Mouse (Mus musculus) lung, adult 2 months (tissue): ENCODE data around the gene Cfap73. TPM values are rescaled to one million over a fixed set of nuclear protein-coding genes. Genes with fewer than 3 reads are reported as not detected.
A peak's percentile ranks its signal among the peaks of the same experiment; 100 is the strongest.

Experiments used
- DNase-seq: peaks from one replicate; pipeline ENCODE4 v3.0.0; 2022
- H3K4me1 ChIP-seq: fragments of 200-500 bp; 2 replicates; pipeline ENCODE4 v1.6.1; 2011; ENCODE audit warnings: low read length; ENCODE audit not compliant: control insufficient read depth, insufficient read depth
- H3K4me3 ChIP-seq: fragments of 200-500 bp; replicated peaks from 2 replicates; pipeline ENCODE3; 2011; ENCODE audit warnings: low read depth, mild to moderate bottlenecking, control low read depth, low read length; ENCODE audit errors: extremely low read depth
- CTCF ChIP-seq: fragments of 200-500 bp; IDR thresholded peaks from 2 replicates; pipeline ENCODE4 v1.5.1; 2011; ENCODE audit warnings: mild to moderate bottlenecking, low read length, control low read depth; ENCODE audit not compliant: insufficient read depth
- POLR2A ChIP-seq: fragments of 200-500 bp; IDR thresholded peaks from 2 replicates; pipeline ENCODE4 v1.6.1; 2011; ENCODE audit warnings: low read depth, mild to moderate bottlenecking, control low read depth, low read length, borderline replicate concordance; ENCODE audit errors: extremely low read depth
- WGBS: fragments of 180-500 bp; shearing (Covaris S2); methylation state at CpG from one replicate; pipeline ENCODE4 v1.1.7; 2018; 5-methylcytosine and 5-hydroxymethylcytosine counted together
- polyA plus RNA-seq: library from polyadenylated mRNA; depleted of rRNA; stranded (reverse); fragments of >200 nt; gene quantifications from 2 replicates; pipeline ENCODE4 v1.2.3, GENCODE M21; 2012

Gene Cfap73
- polyA plus RNA-seq, 1 experiment, result 1.6 TPM

DNA sequence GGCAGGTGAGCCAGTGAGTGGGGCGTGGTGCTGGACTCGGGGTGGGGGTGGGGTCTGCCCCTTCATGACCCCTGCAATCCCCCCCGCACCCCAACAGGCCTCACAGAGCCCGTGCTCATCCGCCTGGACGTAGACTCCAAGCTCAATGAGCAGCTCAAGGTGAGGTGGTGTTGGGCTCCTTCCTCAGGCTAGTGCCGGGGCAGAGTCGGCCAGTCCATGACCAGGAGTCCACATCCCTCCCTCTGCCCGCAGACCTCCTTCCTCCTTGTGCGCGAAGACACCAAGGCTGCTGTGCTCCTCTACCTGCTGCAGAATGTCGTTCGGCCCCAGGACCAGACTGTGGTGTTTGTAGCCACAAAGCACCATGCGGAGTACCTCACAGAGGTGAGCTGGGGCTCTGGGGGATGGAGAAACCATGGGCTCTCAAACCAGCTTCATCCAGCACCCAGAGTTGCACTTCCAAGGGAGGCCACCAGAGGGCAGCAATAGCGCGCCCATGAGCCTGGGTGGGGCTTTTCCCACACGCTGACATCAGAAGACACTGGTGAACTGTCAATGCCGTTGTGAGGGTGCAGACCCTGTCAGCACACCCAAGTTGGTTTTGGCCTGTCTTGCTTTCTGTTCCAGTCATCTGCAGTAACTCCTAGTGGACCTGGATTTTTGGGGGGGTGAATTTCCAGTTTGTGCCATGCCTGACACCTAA, 13.5 kb downstream of the Cfap73 start:
- DNase-seq, result peak; percentile 74
- 73% methylated on average over 18 of the region's 18 CpGs for WGBS
- H3K4me1 ChIP-seq, result no peaks in the 10 kb centered on the region
- no peak for TF ChIP-seq POLR2A
- TF ChIP-seq CTCF, result peak; percentile 87
- no peak overlapping the region for H3K4me3 ChIP-seq

DNA sequence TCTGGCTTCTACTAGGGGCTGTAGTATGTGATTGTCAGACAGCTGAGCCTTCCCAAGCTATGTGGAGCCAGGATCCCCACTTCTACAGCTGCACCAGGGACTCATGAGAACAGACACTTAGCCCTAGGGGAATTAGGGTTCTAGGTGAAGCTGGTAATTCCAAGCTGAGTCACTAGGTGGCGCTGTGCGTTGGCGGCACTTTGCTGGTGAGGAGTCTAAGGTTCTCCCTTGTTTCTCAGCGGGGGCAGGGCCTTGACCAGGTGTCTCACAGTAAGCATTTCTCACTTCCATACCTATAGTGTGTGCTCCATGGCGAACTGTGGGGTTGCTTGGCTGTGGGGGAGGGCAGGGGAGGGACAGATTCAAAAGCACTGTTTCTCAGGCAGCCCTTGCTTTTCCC, 14.8 kb downstream of the Cfap73 start:
- no peak for TF ChIP-seq POLR2A
- peak; percentile 91 for TF ChIP-seq CTCF
- H3K4me1 ChIP-seq, result no peaks in the 10 kb centered on the region
- H3K4me3 ChIP-seq, result no peak overlapping the region
- WGBS, result 20% methylated on average over 5 of the region's 5 CpGs
- DNase-seq, result peak; percentile 52

DNA sequence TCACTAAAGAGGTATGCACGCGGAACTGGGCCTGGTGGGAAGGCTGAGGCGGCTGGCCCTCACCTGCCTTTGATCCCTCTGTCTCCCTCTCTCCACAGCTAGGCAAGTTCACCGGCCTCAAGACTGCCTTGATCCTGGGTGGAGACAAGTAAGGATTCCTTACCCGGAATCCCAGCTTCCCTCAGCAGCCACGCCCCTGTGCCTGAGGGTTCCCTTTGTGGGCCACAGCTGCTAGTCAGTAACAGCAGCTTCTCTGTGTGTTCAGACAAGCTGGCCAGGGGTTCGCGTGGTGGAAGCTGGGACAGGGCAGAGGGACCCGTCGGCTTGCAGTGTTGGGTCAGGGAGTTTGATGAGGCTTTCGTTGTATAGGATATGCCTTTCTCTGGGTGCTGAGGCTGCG, 15.3 kb downstream of the Cfap73 start:
- TF ChIP-seq POLR2A (no peak), CTCF (no peak)
- 87% methylated on average over 12 of the region's 12 CpGs for WGBS
- DNase-seq, result no peak

DNA sequence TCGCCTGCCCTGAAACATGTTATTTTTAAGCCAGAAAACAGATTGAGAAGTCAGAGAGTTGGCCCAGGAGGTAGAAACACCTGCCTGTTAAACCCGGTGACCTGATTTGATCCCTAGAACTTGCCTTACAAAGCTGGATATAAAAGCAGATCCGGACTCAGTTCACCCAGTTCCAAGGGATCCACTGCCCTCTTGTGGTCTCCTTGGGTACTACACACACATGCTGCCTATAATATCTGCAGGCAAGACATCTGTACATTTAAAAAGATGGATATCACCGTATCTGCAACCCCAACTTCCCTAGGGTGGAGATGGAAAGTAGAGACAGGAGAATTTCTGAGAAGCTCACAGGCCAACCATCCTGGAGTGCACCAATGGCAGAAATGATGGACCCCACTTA, 18.1 kb downstream of the Cfap73 start:
- no peaks in the 10 kb centered on the region for H3K4me1 ChIP-seq
- TF ChIP-seq CTCF (peak; percentile 15; the same call in 1 of the 2 replicates), POLR2A (no peak)
- no peak overlapping the region for H3K4me3 ChIP-seq
- DNase-seq, result no peak
- WGBS, result 98% methylated on average over 4 of the region's 4 CpGs

More for the DNA sequence above, 15.3 kb downstream of the Cfap73 start:
- Histone ChIP-seq H3K4me1 (no peaks in the 10 kb centered on the region), H3K4me3 (no peak overlapping the region)

DNA sequence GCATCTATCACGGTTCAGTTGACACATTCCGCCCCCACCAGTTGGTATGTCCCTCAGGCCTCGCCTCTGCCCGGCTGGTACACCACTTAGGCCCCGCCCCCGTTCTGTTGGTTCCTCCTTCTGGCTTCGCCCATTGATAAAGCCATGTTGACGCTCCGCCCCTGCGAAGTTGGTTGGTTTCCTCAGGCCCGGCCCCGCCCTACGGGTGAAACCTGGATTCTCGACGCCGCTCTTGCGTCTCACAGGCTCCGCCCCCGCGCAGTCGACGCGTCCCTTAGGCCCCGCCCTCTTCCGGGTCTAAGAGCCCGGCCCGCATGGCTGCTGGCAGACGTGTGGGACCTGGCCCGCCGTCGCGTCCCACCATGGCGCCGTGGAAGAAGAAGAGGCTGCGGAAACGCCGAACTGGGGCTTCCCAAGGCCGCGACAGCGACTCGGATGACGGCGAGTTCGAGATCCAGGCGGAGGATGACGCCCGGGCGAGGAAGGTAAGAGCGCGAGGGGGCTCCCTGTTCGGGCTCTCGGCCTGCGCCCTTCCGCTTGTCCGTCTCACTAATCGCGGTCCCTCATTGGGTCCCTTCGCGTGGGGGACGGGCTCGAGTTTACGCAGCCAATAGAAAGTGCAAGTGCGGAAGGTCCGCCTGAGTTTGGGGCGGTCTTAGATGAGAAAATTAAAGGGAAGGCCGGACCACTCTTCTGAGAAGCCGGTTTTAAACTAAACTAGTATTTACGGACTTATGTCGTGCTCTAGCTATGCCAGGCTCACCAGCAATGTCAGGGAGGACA, 21.0 kb downstream of the Cfap73 start:
- peak; percentile 99 for DNase-seq
- H3K4me1 ChIP-seq, result no peaks in the 10 kb centered on the region
- under 1% methylated on average over 69 of the region's 69 CpGs for WGBS
- peak; percentile 90 for TF ChIP-seq POLR2A
- no peak for TF ChIP-seq CTCF
- peak overlapping the region; percentile 87 for H3K4me3 ChIP-seq

DNA sequence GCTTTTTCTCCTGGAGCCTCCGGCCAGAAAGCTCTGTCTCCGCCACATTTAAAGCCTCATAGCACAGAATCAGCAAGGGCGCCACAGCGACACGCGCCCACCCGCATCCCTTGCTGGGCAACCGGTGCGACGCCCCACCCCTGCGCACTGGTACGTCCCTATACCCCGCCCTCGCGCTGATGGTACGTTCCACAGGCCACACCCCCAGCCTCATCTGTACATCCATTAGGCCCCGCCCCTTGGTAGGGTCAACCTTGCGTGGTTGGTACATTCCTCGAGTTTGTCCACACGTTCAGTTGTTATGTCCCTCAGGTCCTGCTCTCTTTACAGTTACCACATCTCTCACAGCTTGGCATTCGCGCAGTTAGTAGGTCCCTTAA, 21.6 kb downstream of the Cfap73 start, which contains the start of the genes Rita1 and Ddx54:
Gene Rita1, minus strand, starts transcription at position 148 of the 380 bp plus-strand sequence.
Gene Ddx54, plus strand, starts transcription at position 298 of the 380 bp plus-strand sequence.
- H3K4me3 ChIP-seq, result peak within 1 kb of the TSS; percentile 87
- TF ChIP-seq POLR2A, result peak; percentile 68; the same call in 1 of the 2 replicates
- TF ChIP-seq CTCF, result no peak
- WGBS, result under 1% methylated on average over 22 of the region's 22 CpGs
- DNase-seq, result peak; percentile 99
- H3K4me1 ChIP-seq, result no peaks in the 10 kb centered on the region

DNA sequence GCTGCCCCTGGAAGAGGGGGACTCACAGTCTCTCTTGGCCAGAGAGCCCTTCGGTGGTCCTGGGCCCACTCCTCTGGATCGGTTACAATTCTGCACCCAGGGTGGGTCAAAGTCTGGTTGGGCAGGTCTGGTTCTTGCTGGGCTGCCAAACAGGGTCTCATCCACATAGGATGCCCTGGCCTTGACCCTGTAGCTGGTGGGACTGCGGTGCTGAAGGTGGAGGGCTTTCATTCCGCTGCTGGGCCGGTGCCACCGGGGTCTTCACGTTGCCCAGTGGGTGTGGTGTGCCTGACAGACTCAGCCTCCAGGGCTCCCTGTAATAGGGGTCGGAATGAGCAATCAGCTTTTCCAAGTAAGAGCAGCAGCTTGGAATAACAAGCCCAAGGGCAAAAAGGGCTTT, 22.6 kb downstream of the Cfap73 start:
- 65% methylated on average over 8 of the region's 8 CpGs for WGBS

DNA sequence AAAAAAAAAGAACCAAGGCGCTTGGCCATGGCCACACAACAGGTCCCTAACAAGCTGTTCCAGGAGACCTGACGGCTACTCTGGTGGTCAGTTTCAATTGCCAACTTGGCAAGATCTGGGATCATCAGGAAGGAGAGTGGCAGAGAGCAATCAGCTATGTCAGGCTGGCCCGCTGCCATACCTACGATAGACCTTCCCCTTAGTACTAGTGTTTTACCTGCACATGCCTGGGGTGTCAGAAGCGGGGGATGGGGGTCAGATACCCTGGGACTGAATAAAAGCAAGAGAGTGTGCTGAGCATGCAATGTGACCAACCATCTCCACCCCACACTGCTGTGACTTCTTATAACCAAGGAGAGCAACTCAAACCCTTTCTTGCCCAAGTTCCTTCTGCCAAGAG, 23.1 kb downstream of the Cfap73 start:
- WGBS, result 86% methylated on average over 5 of the region's 5 CpGs
- TF ChIP-seq POLR2A (no peak), CTCF (no peak)
- Histone ChIP-seq H3K4me3 (no peak overlapping the region), H3K4me1 (no peaks in the 10 kb centered on the region)
- no peak for DNase-seq

More for the DNA sequence above, 22.6 kb downstream of the Cfap73 start:
- no peak for DNase-seq
- Histone ChIP-seq H3K4me1 (no peaks in the 10 kb centered on the region), H3K4me3 (no peak overlapping the region)
- TF ChIP-seq POLR2A, result no peak
- TF ChIP-seq CTCF, result no peak

DNA sequence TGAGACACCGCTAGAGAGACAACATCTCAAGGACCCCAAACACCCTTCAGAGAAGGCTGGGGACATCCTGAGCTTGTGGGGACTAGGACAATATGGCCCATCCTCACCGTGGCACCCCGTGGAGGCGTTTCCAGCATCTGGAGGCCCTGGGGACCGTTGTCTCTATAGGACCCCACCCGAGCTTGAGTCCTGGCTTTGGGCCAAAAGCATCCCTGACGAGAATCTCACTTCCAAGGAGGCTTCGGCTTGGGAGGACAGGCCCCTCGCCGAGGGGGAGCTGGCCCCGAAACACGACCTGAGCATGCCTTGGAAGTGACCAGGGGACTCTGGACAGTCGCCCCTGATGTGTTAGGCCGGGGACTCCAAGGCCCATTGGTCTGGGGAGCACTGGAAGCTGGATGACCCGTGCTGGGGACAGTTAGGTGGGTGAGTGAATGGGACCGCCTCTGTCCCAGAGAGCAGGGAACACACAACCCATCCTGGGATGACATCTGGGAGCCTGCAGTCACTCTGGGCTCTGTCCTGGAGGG, 24.7 kb downstream of the Cfap73 start:
- DNase-seq, result no peak
- Histone ChIP-seq H3K4me3 (no peak overlapping the region), H3K4me1 (peaks cover 3% of the 10 kb centered on the region; the same call in 1 of the 2 replicates)
- TF ChIP-seq POLR2A (no peak), CTCF (no peak)
- 74% methylated on average over 16 of the region's 16 CpGs for WGBS

DNA sequence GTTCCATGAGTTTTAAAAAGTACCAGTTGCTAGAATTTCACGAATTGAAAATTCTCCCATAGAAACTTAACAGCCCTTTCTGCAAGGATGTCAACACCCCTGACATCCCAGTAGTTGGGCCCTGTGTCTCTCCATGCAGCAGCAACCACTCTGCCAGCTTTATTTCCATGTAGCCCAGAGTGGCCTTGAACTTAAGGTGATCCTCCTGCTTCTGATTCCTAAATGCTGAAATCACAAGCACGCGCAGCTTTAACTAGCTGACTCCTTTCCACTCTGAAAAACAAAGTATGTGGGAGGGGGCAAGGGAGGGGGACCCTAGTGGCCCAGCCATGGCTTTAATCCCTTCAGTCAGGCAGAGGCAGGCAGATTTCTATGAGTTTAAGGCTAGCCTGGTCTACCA, 26.7 kb downstream of the Cfap73 start:
- H3K4me1 ChIP-seq, result peaks cover 3% of the 10 kb centered on the region; the same call in 1 of the 2 replicates
- no peak for DNase-seq
- 74% methylated on average over 3 of the region's 3 CpGs for WGBS
- H3K4me3 ChIP-seq, result no peak overlapping the region
- TF ChIP-seq POLR2A (no peak), CTCF (no peak)
